Mouse (Mus musculus) monocyte, adult 2 months (primary cell): Measurements from ENCODE around the gene Dock6.
A peak's percentile ranks its signal among the peaks of the same experiment; 100 is the strongest.
"Not testable (repeated sequence)": the region's sequence is repeated elsewhere in the genome, so short reads cannot be mapped to it uniquely, and the experiment has no call there.

Source experiments
- DNase-seq, 2 experiments: peaks; one replicate each; pipeline ENCODE4 v3.0.0; 2022; ENCODE audit warnings: low spot score in 2 of 2, low read depth in 1 of 2

Gene Dock6

GRCm38 (mm10) chr9:21786309-21786708, 66.1 kb downstream of the Dock6 start:
- not testable (repeated sequence) for DNase-seq

- DNase-seq, result no peak
These were observed 67.7 kb downstream of the Dock6 start for GRCm38 (mm10) chr9:21784517-21785307.

- DNase-seq, result no peak
These were observed 70.6 kb downstream of the Dock6 start for GRCm38 (mm10) chr9:21781657-21782468.

- DNase-seq, result no peak
These were observed 74.7 kb downstream of the Dock6 start for GRCm38 (mm10) chr9:21777726-21778125.

- no peak for DNase-seq
These were observed 78.1 kb downstream of the Dock6 start for GRCm38 (mm10) chr9:21774353-21774752.

- DNase-seq, result not testable (repeated sequence)
These were observed 79.0 kb downstream of the Dock6 start for GRCm38 (mm10) chr9:21773396-21773795.

- DNase-seq, result no peak
These were observed 82.8 kb downstream of the Dock6 start for GRCm38 (mm10) chr9:21769558-21770183.

GRCm38 (mm10) chr9:21768511-21769411, 83.7 kb downstream of the Dock6 start:
- DNase-seq, result no peak

- no peak for DNase-seq
These were observed 84.5 kb downstream of the Dock6 start for GRCm38 (mm10) chr9:21767896-21768295.

GRCm38 (mm10) chr9:21764084-21764999, 88.1 kb downstream of the Dock6 start:
- no peak for DNase-seq

- no peak for DNase-seq
These were observed 90.3 kb downstream of the Dock6 start for GRCm38 (mm10) chr9:21762135-21762534.

- peak; percentile 85 to 89 for DNase-seq
These were observed 92.0 kb downstream of the Dock6 start, which contains the start of gene Spc24 for GRCm38 (mm10) chr9:21760155-21761088. Gene Spc24, minus strand, starts transcription at chr9:21760303.

- no peak for DNase-seq
These were observed 92.7 kb downstream of the Dock6 start for GRCm38 (mm10) chr9:21759718-21760117.

GRCm38 (mm10) chr9:21758576-21759529, 93.6 kb downstream of the Dock6 start:
- DNase-seq, result no peak

GRCm38 (mm10) chr9:21754516-21755321, 97.7 kb downstream of the Dock6 start:
- DNase-seq, result no peak

GRCm38 (mm10) chr9:21754003-21754402, 98.4 kb downstream of the Dock6 start:
- DNase-seq, result no peak
